Mouse (Mus musculus): ENCODE data around the gene Cmip.

Cmip gene

GRCm38 (mm10) chr8:117299204-117299603 is 42.3 kb downstream of the Cmip start:
- no peak for DNase-seq

GRCm38 (mm10) chr8:117300188-117300587 is 43.3 kb downstream of the Cmip start:
- no peak for DNase-seq

- DNase-seq, result no peak
Observed at GRCm38 (mm10) chr8:117301457-117302041, 44.7 kb downstream of the Cmip start.

GRCm38 (mm10) chr8:117302072-117302471 is 45.2 kb downstream of the Cmip start:
- no peak for DNase-seq

- DNase-seq, result no peak
Observed at GRCm38 (mm10) chr8:117303666-117304065, 46.8 kb downstream of the Cmip start.

GRCm38 (mm10) chr8:117305405-117305804 is 48.5 kb downstream of the Cmip start:
- no peak for DNase-seq

GRCm38 (mm10) chr8:117306756-117307155 is 49.9 kb downstream of the Cmip start:
- no peak for DNase-seq

GRCm38 (mm10) chr8:117307221-117307620 is 50.4 kb downstream of the Cmip start:
- DNase-seq, result no peak

GRCm38 (mm10) chr8:117308303-117309095 is 51.6 kb downstream of the Cmip start:
- DNase-seq, result no peak

- no peak for DNase-seq
Observed at GRCm38 (mm10) chr8:117309653-117310274, 52.9 kb downstream of the Cmip start.

GRCm38 (mm10) chr8:117310961-117311561 is 54.2 kb downstream of the Cmip start:
- DNase-seq, result peak; percentile 54 to 66

GRCm38 (mm10) chr8:117314308-117314953 is 57.6 kb downstream of the Cmip start:
- no peak for DNase-seq

- DNase-seq, result no peak
Observed at GRCm38 (mm10) chr8:117315727-117316126, 58.9 kb downstream of the Cmip start.

- no peak for DNase-seq
Observed at GRCm38 (mm10) chr8:117317478-117317877, 60.6 kb downstream of the Cmip start.

GRCm38 (mm10) chr8:117318911-117319826 is 62.3 kb downstream of the Cmip start:
- peak in 1 of 2 experiments; percentile 30 for DNase-seq

GRCm38 (mm10) chr8:117320616-117321015 is 63.8 kb downstream of the Cmip start:
- DNase-seq, result no peak

- peak in 1 of 2 experiments; percentile 41 for DNase-seq
Observed at GRCm38 (mm10) chr8:117321232-117321631, 64.4 kb downstream of the Cmip start.

GRCm38 (mm10) chr8:117322021-117322420 is 65.2 kb downstream of the Cmip start:
- peak; percentile 50 to 61 for DNase-seq

- peak; percentile 33 to 41 for DNase-seq
Observed at GRCm38 (mm10) chr8:117322715-117323310, 65.9 kb downstream of the Cmip start.

GRCm38 (mm10) chr8:117324821-117325220 is 68.0 kb downstream of the Cmip start:
- DNase-seq, result no peak

GRCm38 (mm10) chr8:117326735-117327134 is 69.9 kb downstream of the Cmip start:
- DNase-seq, result no peak

Measured in cerebellum, postnatal 14 days (tissue).